Mouse (Mus musculus) thymus, adult 2 months (tissue): ENCODE data around the gene Fgfr2. TPM values are rescaled to one million over a fixed set of nuclear protein-coding genes. Genes with fewer than 3 reads are reported as not detected.

Experiments used
- DNase-seq: peaks from one replicate; pipeline ENCODE4 v3.0.0; 2021
- H3K27ac ChIP-seq: fragments of 200-500 bp; 2 replicates; pipeline ENCODE4 v1.5.1; 2012; ENCODE audit warnings: low read length, control low read depth; ENCODE audit not compliant: control insufficient read depth, insufficient read depth
- H3K27me3 ChIP-seq: fragments of 200-500 bp; 2 replicates; pipeline ENCODE4 v1.6.1; 2012; ENCODE audit warnings: mild to moderate bottlenecking, low read length, moderate library complexity, mixed read lengths; ENCODE audit not compliant: control insufficient read depth, insufficient read depth
- H3K36me3 ChIP-seq: fragments of 200-500 bp; 2 replicates; pipeline ENCODE4 v1.6.1; 2012; ENCODE audit warnings: mild to moderate bottlenecking, low read length, moderate library complexity; ENCODE audit not compliant: control insufficient read depth, insufficient read depth
- H3K4me1 ChIP-seq: fragments of 200-500 bp; replicated peaks from 2 replicates; pipeline ENCODE4 v1.6.1; 2012; ENCODE audit warnings: low read length; ENCODE audit not compliant: control insufficient read depth, insufficient read depth
- H3K4me3 ChIP-seq: fragments of 200-500 bp; 2 replicates; pipeline ENCODE4 v1.5.1; 2012; ENCODE audit warnings: mild to moderate bottlenecking, low read length, control low read depth, moderate library complexity; ENCODE audit not compliant: control insufficient read depth, insufficient read depth
- CTCF ChIP-seq: fragments of 200-500 bp; IDR thresholded peaks from 2 replicates; pipeline ENCODE4 v1.5.1; 2012; ENCODE audit warnings: mild to moderate bottlenecking, control low read depth, low read length, moderate library complexity, borderline replicate concordance; ENCODE audit not compliant: control insufficient read depth, poor library complexity, insufficient read depth; ENCODE audit errors: extremely low read depth
- POLR2A ChIP-seq: fragments of 200-500 bp; IDR thresholded peaks from 2 replicates; pipeline ENCODE4 v1.6.1; 2012; ENCODE audit warnings: mild to moderate bottlenecking, low read length, control low read depth, moderate library complexity; ENCODE audit not compliant: control insufficient read depth, poor library complexity, insufficient read depth; ENCODE audit errors: extremely low read depth
- WGBS: fragments of 180-500 bp; shearing (Covaris S2); methylation state at CpG from one replicate; pipeline ENCODE4 v1.1.7; 2018; 5-methylcytosine and 5-hydroxymethylcytosine counted together
- polyA plus RNA-seq: library from polyadenylated mRNA; depleted of rRNA; stranded (reverse); fragments of >200 nt; gene quantifications from 2 replicates; pipeline ENCODE4 v1.2.3, GENCODE M21; 2012

Fgfr2 gene
- polyA plus RNA-seq, 1 experiment, result 12.1 TPM

DNA sequence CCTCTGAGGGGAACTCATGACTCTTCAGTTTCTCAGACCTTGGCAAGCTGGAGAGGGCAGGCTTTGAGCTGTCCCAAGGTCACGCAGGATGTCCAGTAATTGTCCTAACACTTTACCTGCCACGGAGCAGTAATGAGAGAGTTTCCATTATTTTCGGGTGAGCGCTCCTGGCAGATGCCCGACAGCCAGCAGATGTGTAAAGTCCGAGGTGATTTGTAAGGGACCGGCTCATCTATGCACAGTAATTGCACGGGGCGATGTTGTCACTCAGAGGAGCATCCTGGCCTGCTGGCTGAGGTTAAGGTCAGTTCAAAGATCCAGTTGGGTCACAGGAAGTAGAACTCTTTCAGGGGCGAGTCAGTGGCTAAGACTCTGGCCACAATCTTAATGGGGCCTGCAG, 499.0 kb downstream of the Fgfr2 start:
- TF ChIP-seq CTCF, result no peak
- no peak for TF ChIP-seq POLR2A
- no peaks in the 10 kb centered on the region for H3K36me3 ChIP-seq
- no peaks in the 10 kb centered on the region for H3K4me1 ChIP-seq
- no peaks in the 10 kb centered on the region for H3K27me3 ChIP-seq
- no peak for DNase-seq
- WGBS, result 91% methylated on average over 10 of the region's 10 CpGs
- H3K4me3 ChIP-seq, result no peak overlapping the region
- no peak overlapping the region for H3K27ac ChIP-seq

DNA sequence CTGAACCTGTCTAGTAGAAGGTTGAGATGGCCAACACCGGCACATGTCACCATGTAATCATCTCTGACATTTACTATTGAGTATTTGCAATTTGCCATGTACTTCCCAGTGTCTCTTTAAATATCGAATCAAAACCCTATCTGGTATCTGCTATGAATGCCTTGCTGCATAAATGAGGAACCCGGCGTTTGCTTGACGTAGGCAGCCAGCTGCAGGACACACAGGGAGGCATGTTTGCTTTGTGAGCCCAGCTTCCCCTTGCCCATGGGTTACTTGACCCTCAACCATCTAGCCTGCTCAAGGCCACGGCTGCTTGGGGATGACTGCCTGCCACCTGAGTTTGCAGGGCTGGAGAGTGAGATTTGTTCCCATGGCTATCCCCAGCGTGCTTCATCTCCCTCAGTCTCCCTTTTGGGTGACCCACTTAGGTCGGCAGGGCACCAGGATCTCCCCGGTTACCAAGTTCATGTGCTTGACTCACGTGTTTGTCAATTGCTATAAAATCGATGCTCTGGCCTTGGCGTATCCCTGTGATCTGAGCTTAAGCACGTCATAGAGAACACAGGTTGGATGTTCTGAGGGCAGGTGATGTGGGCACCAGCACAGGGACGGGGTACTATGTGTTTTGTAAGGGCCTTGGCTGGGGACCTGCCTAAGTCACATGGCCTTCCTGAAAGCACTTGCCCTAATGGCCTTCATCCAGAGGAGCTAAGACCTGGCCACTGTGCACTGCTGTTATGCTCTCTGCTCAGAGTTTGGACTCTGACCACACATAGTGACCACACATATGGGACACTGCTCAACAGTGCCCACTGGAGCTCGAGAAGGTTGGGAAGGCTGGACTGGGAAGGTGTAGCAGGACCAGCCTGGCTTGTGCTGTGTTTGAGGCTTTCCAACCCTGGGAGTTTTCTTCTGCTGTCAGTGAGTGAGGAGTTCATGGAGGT, 502.9 kb downstream of the Fgfr2 start:
- Histone ChIP-seq H3K36me3 (no peaks in the 10 kb centered on the region), H3K27ac (no peak overlapping the region), H3K4me1 (0 out of 2 replicates have a peak, but pooled peaks cover 3% of the 10 kb centered on the region), H3K4me3 (no peak overlapping the region), H3K27me3 (no peaks in the 10 kb centered on the region)
- WGBS, result 86% methylated on average over 15 of the region's 15 CpGs
- no peak for DNase-seq
- TF ChIP-seq CTCF (no peak), POLR2A (no peak)

DNA sequence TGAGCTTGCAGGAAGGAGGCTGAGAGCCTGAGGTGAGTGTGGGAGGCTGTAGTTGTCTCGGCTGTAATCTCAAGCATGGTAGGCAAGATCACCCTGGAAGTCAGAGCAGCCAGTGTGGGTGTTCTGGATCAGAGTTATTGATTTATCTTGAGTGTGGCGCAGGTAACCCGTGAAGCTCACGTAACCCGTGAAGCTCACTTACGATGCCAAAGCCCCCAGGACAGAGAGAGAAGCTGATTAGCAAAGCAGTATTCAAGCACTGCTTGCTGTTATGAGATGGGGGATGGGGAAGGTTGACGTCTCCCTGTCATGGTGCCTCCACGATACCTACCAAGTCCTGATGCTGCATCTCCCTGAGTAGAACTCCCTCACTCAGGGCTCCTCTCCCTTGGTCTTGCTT, 503.6 kb downstream of the Fgfr2 start:
- Histone ChIP-seq H3K36me3 (no peaks in the 10 kb centered on the region), H3K27ac (no peak overlapping the region), H3K4me1 (0 out of 2 replicates have a peak, but pooled peaks cover 3% of the 10 kb centered on the region), H3K4me3 (no peak overlapping the region), H3K27me3 (no peaks in the 10 kb centered on the region)
- DNase-seq, result no peak
- no peak for TF ChIP-seq POLR2A
- TF ChIP-seq CTCF, result no peak
- WGBS, result 97% methylated on average over 8 of the region's 8 CpGs

DNA sequence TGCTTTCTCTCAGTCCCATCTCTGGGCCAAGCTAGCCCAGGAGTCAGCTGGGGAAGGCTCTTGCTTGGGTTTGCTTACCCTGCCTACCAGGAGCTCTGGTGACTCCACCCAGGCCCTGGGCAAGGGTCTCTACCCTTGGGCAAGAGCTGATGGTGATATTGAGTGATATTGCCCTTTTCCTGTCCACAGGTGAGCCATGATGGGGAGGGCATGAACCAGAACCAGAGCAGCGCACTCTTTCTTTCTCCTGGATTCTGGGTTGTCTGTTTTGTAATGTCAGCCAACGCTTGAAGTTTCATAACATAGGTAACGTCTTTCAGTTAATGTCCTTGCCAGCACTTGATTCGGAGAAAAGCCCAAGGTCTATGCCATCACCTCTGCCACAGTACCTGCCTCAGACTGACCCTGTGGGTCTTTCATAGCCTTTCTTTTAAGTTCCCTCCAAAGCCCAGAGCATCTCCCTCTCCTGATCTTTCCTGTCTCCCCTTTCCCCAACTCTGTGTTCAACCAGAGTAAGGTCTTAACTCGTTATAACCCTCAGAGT, 506.1 kb downstream of the Fgfr2 start:
- no peak for DNase-seq
- Histone ChIP-seq H3K4me1 (0 out of 2 replicates have a peak, but pooled peaks cover 3% of the 10 kb centered on the region), H3K27ac (no peak overlapping the region), H3K36me3 (no peaks in the 10 kb centered on the region), H3K27me3 (no peaks in the 10 kb centered on the region), H3K4me3 (no peak overlapping the region)
- no peak for TF ChIP-seq POLR2A
- TF ChIP-seq CTCF, result no peak
- 95% methylated on average over 5 of the region's 5 CpGs for WGBS

DNA sequence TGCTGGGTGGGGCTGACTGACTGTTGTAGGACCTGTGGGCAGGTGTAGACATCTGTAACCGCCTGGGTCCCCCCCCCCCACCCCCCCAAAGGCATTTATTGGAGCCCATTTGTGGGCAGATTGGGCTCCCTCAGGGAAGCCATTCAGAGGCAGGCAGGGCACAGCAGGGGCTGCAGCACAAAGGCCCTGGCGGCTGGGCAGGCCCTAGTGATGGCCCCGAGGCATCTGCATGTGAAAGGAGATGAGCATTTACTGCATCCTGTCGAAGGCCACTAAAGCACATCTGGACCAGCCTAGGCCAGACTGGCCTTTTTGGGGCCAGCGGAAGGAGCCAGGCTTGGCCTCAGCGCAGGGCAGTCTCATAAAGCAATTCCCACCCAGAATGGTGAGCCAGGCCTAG, 506.8 kb downstream of the Fgfr2 start:
- Histone ChIP-seq H3K4me1 (0 out of 2 replicates have a peak, but pooled peaks cover 3% of the 10 kb centered on the region), H3K27ac (no peak overlapping the region), H3K4me3 (no peak overlapping the region), H3K36me3 (no peaks in the 10 kb centered on the region), H3K27me3 (no peaks in the 10 kb centered on the region)
- TF ChIP-seq POLR2A, result no peak
- TF ChIP-seq CTCF, result no peak
- WGBS, result 97% methylated on average over 6 of the region's 6 CpGs
- no peak for DNase-seq

DNA sequence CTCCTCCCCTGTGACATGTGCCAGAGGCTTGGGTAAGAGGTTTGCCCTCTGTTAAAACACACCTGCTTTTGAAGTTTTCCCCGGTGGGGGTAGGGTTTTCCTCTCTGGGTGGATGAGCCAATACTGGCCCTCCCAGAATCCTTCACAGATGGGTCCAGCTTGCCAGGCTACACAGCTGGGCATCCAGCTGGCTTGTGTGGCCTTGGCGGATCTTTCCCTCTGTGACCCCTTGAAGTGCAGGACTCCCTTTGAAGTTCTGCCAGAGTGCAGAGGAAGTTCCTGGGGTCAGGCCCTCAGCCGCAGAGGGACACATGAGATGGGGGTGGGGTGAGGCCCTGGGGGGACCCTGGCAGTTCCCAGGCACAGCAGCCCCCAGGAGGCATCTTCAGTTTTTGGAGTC, 507.8 kb downstream of the Fgfr2 start:
- WGBS, result 40% methylated on average over 3 of the region's 3 CpGs
- TF ChIP-seq POLR2A (no peak), CTCF (no peak)
- DNase-seq, result no peak
- H3K4me1 ChIP-seq, result peaks cover 6% of the 10 kb centered on the region; the same call in 1 of the 2 replicates
- H3K27me3 ChIP-seq, result no peaks in the 10 kb centered on the region
- no peak overlapping the region for H3K27ac ChIP-seq
- H3K36me3 ChIP-seq, result no peaks in the 10 kb centered on the region
- no peak overlapping the region for H3K4me3 ChIP-seq

DNA sequence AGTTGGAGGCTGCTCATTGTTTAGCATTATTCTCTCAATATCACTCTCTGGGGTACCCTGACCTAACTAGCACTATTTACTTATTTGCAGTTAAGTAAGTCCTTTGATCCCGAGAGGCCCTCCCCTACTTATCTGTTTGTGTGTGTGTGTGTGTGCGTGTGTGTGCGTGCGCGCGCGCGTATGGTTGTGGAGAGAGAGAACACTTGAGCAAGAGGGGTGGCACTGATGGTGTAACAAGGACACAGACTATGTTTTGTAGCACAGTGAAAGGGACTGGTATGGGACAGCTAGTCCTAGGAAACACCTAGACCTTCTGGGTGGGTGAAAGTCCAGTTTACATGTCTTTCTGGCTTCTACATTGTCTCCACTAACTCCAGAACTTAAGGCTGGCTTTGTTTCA, 511.6 kb downstream of the Fgfr2 start:
- DNase-seq, result no peak
- Histone ChIP-seq H3K27ac (no peak overlapping the region), H3K4me3 (no peak overlapping the region), H3K36me3 (no peaks in the 10 kb centered on the region), H3K27me3 (no peaks in the 10 kb centered on the region), H3K4me1 (peaks cover 6% of the 10 kb centered on the region; the same call in 1 of the 2 replicates)
- 98% methylated on average over 8 of the region's 8 CpGs for WGBS
- no peak for TF ChIP-seq CTCF
- no peak for TF ChIP-seq POLR2A
